Mouse (Mus musculus) mouse embryonic stem cell (cell line): ENCODE data around the gene Helq.

Source experiments
- in situ Hi-C, 2 experiments: fragments of 300-500 bp; cut with MboI; formaldehyde crosslinking; loops; 1 replicate in 1 of 2; 3 replicates in 1 of 2; pipeline ENCODE4 v1.14.3; 2019 to 2020; ENCODE audit warnings: low sequenced_read_pairs in 2 of 2, low pct_unique_long_range_greater_than_20kb in 1 of 2, mixed read lengths in 1 of 2; ENCODE audit not compliant: unreplicated experiment in 1 of 2

Gene Helq

GRCm38 (mm10) chr5:100719235-100720088 is 78.9 kb downstream of the Helq start, which contains the start of gene Hpse:
TSS of gene Hpse (minus strand) at chr5:100719716.
- in situ Hi-C loops: loop anchor here in 1 of 2 experiments (25.0 kb wide), 1 partner anchor 943 kb away; the partner anchor contains the start of gene Nkx6-1

GRCm38 (mm10) chr5:100716762-100717161 is 81.6 kb downstream of the Helq start:
- in situ Hi-C loops: loop anchor here in 1 of 2 experiments (25.0 kb wide), 1 partner anchor 946 kb away; the partner anchor contains the start of gene Nkx6-1
